Mouse (Mus musculus): ENCODE data around the gene Mrpl48.

The Mrpl48 gene

DNA sequence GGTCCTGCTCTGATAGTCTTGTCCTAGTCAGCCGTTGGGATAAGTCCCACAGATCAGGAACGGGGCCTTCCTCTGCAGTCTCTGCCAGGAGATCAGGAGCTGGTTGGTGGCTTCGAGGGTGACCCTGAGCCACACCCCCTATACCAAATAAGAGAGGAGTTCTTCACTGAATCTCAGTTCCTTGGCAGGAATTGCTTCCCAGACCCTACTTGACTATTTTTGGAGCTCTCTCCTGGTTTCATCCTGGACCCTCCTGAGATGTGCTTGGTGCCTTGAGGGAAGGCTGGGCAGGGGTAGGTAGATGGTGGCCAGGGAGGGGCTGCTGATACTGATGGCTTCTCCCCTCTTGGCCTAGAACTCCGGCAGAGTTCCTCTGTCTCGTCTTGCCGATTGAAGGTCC, 111.7 kb downstream of the Mrpl48 start:
- DNase-seq (ENCODE audit: low spot score in 2 of 2), result no peak

All from natural killer cell, adult 2 months (primary cell).